Mouse (Mus musculus): ENCODE results near the gene Derl3. TPM values are rescaled to one million over a fixed set of nuclear protein-coding genes. Genes with fewer than 3 reads are reported as not detected.

Gene Derl3
- polyA plus RNA-seq, 1 experiment from 2014 or later = 1.5 TPM

DNA sequence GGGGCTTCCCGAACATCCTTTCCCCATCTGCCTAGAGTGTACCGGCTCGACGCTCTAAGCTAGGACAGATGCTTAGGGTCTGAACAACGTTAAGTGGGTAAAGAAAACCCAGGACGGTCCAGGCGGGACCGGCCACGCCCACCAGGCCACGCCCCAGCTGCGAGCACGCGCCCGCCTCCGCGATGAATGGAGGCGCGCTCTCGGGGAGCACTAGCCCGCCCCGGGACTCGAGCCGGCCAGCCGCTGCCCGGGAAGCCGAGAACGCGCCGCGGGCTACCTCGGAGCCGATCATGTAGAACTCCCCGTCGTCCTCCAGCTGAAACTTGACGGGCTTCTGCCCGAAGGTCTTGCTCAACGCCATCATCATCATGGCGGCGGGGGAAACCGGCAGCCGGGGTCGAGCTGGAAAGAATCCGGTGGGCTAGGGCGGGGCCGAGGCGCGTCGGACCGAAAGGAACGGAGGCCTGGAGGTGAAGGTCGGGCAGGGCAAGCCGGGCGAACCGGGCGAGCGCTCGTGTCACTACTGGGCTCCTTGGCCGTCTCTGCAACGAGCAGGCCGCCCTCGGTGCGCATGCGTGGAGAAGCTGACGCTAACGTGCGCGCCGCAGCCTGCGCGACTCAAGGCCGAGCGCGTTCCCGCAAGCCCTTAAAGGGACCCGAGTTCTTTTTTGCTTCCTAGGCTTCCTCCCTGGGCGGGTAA is 28.0 kb downstream of the Derl3 start, which contains the start of gene Smarcb1:
Gene Smarcb1, minus strand, starts transcription at position 592 of the 700 bp plus-strand sequence.
- peaks cover 38% of the 10 kb centered on the region for H3K4me1 ChIP-seq (replicated peaks; ENCODE audit: control insufficient read depth, insufficient read depth, low read length)

DNA sequence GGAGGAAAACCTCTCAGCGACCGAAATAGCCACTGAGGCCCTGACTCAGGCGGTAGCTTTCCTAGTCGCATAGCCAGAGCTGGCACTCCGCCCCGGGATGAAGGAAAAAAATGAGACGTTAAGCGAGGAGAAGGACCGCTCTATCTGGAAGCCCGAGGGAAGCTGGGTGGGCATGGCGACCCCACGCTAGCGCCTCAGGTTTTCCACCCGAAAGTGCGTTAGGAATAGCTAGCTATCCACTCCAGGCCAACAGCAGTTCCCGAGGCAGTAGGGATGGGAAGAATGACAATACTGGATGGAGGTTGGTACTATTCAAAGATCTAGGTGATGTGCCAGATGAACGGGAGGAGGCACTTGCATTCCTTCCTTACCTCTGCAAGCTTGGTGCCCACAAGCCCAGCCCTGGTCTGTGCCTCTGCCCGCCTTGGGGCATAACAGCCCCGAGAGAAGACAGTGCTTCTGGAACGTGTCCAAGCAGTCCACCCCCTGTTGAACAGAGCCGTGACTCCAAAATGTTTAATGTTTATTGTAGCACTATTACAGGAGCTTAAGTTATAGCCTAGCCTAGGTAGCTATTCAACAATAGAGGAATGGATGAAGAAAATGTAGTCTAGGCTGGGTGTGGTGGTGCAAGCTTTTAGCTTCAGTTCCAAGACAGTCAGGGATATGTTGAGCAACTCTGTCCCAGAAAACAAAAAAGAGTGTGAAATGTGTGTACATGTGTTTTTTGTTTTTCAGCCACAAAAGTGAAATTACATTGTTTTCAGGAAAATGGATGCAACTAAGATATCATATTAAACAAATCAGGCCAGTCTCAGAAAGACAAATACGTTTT is 28.7 kb downstream of the Derl3 start:
- H3K4me1 ChIP-seq (replicated peaks; ENCODE audit: control insufficient read depth, insufficient read depth, low read length) = peaks cover 38% of the 10 kb centered on the region
- peak overlapping the region; percentile 73 for H3K4me2 ChIP-seq (replicated peaks)
- H3K27ac ChIP-seq = peak overlapping the region; percentile 97
- 4% methylated on average over 22 of the region's 22 CpGs for WGBS
- peak overlapping the region; percentile 92 for H3K9ac ChIP-seq
- H3K27me3 ChIP-seq (ENCODE audit: control insufficient read depth, insufficient read depth, low read length) = no peaks in the 10 kb centered on the region
- ATAC-seq (ENCODE audit: low FRiP score) (peak; percentile 62), DNase-seq (ENCODE audit: low spot score) (peak; percentile 49)
- no peaks in the 10 kb centered on the region for H3K9me3 ChIP-seq (ENCODE audit: control insufficient read depth, low read length)
- peak overlapping the region; percentile 69 for H3K4me3 ChIP-seq (replicated peaks; ENCODE audit: low read length)
- H3K36me3 ChIP-seq (replicated peaks; ENCODE audit: control insufficient read depth, insufficient read depth) = peaks cover 19% of the 10 kb centered on the region

More for the DNA sequence above, 28.0 kb downstream of the Derl3 start, which contains the start of gene Smarcb1:
- Histone ChIP-seq H3K9me3 (ENCODE audit: control insufficient read depth, low read length) (no peaks in the 10 kb centered on the region), H3K4me3 (replicated peaks; ENCODE audit: low read length) (peak within 1 kb of the TSS; percentile 69), H3K9ac (peak within 1 kb of the TSS; percentile 92), H3K27ac (peak within 1 kb of the TSS; percentile 97), H3K27me3 (ENCODE audit: control insufficient read depth, insufficient read depth, low read length) (no peaks in the 10 kb centered on the region), H3K36me3 (replicated peaks; ENCODE audit: control insufficient read depth, insufficient read depth) (peaks cover 27% of the 10 kb centered on the region), H3K4me2 (replicated peaks) (peak within 1 kb of the TSS; percentile 73)
- peak; percentile 89 for ATAC-seq (ENCODE audit: low FRiP score)
- WGBS = under 1% methylated on average over 76 of the region's 76 CpGs
- peak; percentile 98 for DNase-seq (ENCODE audit: low spot score)

DNA sequence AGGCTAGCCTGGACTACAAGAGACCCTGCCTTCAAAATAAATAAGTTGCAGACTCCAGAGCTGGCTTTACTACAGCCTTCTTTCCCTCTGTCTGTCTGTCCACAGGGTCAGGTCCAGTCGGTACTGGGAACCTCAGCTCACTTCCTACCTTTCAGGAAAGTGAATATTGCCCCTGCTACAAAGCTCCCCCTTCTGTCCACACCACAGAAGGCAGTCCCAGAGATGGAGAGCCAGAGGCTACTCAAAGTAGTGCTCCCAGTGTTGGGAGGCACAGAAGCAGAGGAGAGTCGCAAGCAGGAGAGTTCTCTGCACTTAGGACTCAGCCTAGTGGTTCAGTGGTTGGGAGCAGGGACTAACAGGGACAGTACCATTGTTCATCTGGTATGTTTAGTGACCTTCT is 31.1 kb downstream of the Derl3 start:
- Histone ChIP-seq H3K4me3 (replicated peaks; ENCODE audit: low read length) (no peak overlapping the region), H3K9me3 (ENCODE audit: control insufficient read depth, low read length) (no peaks in the 10 kb centered on the region), H3K4me2 (replicated peaks) (no peak overlapping the region), H3K9ac (no peak overlapping the region), H3K36me3 (replicated peaks; ENCODE audit: control insufficient read depth, insufficient read depth) (peaks cover 10% of the 10 kb centered on the region; the same call in 1 of the 2 replicates), H3K4me1 (replicated peaks; ENCODE audit: control insufficient read depth, insufficient read depth, low read length) (peaks cover 25% of the 10 kb centered on the region), H3K27ac (no peak overlapping the region), H3K27me3 (ENCODE audit: control insufficient read depth, insufficient read depth, low read length) (no peaks in the 10 kb centered on the region)
- DNase-seq (ENCODE audit: low spot score) (no peak), ATAC-seq (ENCODE audit: low FRiP score) (no peak)
- WGBS = 56% methylated on average over 2 of the region's 2 CpGs

DNA sequence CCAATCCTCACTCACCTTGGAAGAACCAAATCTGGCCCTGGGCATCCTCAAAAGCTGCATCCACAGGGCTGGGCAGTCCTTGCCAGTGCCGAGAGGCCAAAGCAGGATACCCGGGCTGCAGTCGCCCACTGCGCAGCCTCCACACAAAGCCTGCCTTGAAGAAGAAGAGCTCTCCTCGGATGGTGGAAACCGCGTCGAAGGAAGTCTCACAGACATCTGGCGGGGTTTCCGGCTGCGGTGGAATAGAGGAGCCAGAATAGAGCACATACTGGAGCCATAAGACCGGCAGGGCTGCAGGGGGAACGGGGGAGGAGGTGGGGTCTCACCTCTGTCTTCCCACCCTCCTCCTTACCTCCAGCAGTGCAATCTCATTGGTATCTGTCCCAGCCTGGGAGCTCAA is 33.2 kb downstream of the Derl3 start:
- peaks cover 10% of the 10 kb centered on the region; the same call in 1 of the 2 replicates for H3K36me3 ChIP-seq (replicated peaks; ENCODE audit: control insufficient read depth, insufficient read depth)
- no peak overlapping the region for H3K4me3 ChIP-seq (replicated peaks; ENCODE audit: low read length)
- H3K4me1 ChIP-seq (replicated peaks; ENCODE audit: control insufficient read depth, insufficient read depth, low read length) = peaks cover 19% of the 10 kb centered on the region
- no peak overlapping the region for H3K4me2 ChIP-seq (replicated peaks)
- 84% methylated on average over 13 of the region's 13 CpGs for WGBS
- no peaks in the 10 kb centered on the region for H3K9me3 ChIP-seq (ENCODE audit: control insufficient read depth, low read length)
- ATAC-seq (ENCODE audit: low FRiP score) (no peak), DNase-seq (ENCODE audit: low spot score) (no peak)
- no peak overlapping the region for H3K9ac ChIP-seq
- H3K27ac ChIP-seq = no peak overlapping the region
- no peaks in the 10 kb centered on the region for H3K27me3 ChIP-seq (ENCODE audit: control insufficient read depth, insufficient read depth, low read length)

DNA sequence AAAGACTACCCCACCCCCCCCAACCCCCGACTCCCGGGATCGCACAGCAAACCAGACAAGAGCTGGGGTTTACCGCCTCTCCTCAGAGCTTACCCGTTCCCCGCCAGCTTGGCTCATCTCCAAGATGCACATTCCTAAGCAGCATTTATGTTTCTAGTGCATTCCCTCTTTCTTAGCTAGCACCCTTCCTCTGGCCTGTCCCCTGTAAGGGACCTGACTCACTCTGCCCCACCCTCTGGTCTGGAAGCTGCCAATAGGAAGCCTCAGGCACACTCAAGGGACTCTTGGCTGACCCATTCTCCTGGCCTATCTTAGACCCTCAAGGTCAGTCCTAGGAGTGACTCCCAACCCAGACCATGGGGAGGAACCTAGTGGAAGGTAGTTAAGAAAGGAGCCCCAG is 37.1 kb downstream of the Derl3 start:
- peak overlapping the region; percentile 91; the same call in 1 of the 2 replicates for H3K4me2 ChIP-seq (replicated peaks)
- DNase-seq (ENCODE audit: low spot score) = no peak
- H3K27me3 ChIP-seq (ENCODE audit: control insufficient read depth, insufficient read depth, low read length) = no peaks in the 10 kb centered on the region
- H3K36me3 ChIP-seq (replicated peaks; ENCODE audit: control insufficient read depth, insufficient read depth) = peaks cover 10% of the 10 kb centered on the region; the same call in 1 of the 2 replicates
- WGBS = 22% methylated on average over 5 of the region's 6 CpGs
- no peaks in the 10 kb centered on the region for H3K9me3 ChIP-seq (ENCODE audit: control insufficient read depth, low read length)
- no peak for ATAC-seq (ENCODE audit: low FRiP score)
- no peak overlapping the region for H3K9ac ChIP-seq
- H3K27ac ChIP-seq = no peak overlapping the region
- peaks cover 22% of the 10 kb centered on the region for H3K4me1 ChIP-seq (replicated peaks; ENCODE audit: control insufficient read depth, insufficient read depth, low read length)
- H3K4me3 ChIP-seq (replicated peaks; ENCODE audit: low read length) = no peak overlapping the region

DNA sequence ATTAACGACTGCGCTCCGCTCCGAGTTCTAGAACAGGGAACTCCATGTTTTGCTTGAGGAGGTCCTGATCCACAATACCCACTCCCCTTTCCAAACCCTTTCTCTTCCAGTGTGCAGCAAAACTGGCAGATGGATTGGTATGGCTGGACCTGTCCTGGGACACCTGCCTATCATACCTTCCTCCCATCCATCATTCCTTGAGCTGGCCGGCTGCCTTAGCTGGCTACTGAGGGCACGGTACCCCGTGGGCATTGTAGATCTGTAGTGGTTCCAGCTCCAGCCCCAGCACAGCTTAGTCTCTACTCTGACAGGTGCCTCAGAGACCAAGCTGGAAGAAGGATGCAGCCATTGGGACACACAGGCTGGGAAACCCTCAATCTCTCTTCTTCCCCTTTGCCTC is 38.1 kb downstream of the Derl3 start:
- H3K9me3 ChIP-seq (ENCODE audit: control insufficient read depth, low read length) = no peaks in the 10 kb centered on the region
- peaks cover 10% of the 10 kb centered on the region; the same call in 1 of the 2 replicates for H3K36me3 ChIP-seq (replicated peaks; ENCODE audit: control insufficient read depth, insufficient read depth)
- H3K4me1 ChIP-seq (replicated peaks; ENCODE audit: control insufficient read depth, insufficient read depth, low read length) = peaks cover 29% of the 10 kb centered on the region
- no peak for DNase-seq (ENCODE audit: low spot score)
- H3K4me3 ChIP-seq (replicated peaks; ENCODE audit: low read length) = peak overlapping the region; percentile 49
- no peak overlapping the region for H3K27ac ChIP-seq
- peak overlapping the region; percentile 91 for H3K4me2 ChIP-seq (replicated peaks)
- 26% methylated on average over 7 of the region's 7 CpGs for WGBS
- peak overlapping the region; percentile 80; the same call in 1 of the 2 replicates for H3K9ac ChIP-seq
- no peak for ATAC-seq (ENCODE audit: low FRiP score)
- H3K27me3 ChIP-seq (ENCODE audit: control insufficient read depth, insufficient read depth, low read length) = 0 out of 2 replicates have a peak, but pooled peaks cover under 1% of the 10 kb centered on the region

DNA sequence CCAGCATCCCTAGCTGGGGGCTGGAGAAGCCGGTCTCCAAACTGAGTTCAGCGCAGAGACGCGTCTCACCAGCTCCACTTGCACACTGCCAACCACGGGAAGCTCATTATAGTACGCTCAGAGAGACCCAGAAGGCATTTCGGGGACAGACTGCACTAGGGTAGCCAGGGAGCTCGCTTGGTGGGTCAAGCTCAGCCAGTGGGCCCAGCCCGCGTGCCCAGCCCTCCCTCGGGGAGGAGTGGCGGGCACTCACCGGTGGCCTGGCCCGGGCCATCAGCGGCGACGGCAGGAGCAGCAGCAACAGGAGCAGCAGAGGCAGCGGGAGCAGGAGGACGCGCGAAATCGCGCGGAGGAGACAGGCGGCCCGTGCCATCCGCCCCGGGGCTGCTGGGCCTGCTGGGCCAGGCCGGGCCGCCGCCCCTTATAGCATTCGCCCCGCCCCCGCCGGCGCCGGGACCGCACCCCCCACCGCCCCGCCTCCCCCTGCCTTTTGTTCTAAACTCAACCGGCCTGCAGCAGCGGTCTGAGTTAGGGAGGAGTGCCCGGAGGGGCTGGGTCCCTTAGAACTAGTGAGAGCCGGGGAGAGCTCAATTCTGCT is 39.0 kb downstream of the Derl3 start:
- Histone ChIP-seq H3K27me3 (ENCODE audit: control insufficient read depth, insufficient read depth, low read length) (peaks cover 9% of the 10 kb centered on the region; the same call in 1 of the 2 replicates), H3K4me3 (replicated peaks; ENCODE audit: low read length) (peak overlapping the region; percentile 49), H3K9me3 (ENCODE audit: control insufficient read depth, low read length) (no peaks in the 10 kb centered on the region), H3K9ac (peak overlapping the region; percentile 80), H3K4me2 (replicated peaks) (peak overlapping the region; percentile 91), H3K27ac (no peak overlapping the region), H3K36me3 (replicated peaks; ENCODE audit: control insufficient read depth, insufficient read depth) (0 out of 2 replicates have a peak, but pooled peaks cover 10% of the 10 kb centered on the region), H3K4me1 (replicated peaks; ENCODE audit: control insufficient read depth, insufficient read depth, low read length) (peaks cover 30% of the 10 kb centered on the region)
- ATAC-seq (ENCODE audit: low FRiP score) = peak; percentile 39; the same call in 1 of the 2 replicates
- no peak for DNase-seq (ENCODE audit: low spot score)
- WGBS = under 1% methylated on average over 36 of the region's 44 CpGs

DNA sequence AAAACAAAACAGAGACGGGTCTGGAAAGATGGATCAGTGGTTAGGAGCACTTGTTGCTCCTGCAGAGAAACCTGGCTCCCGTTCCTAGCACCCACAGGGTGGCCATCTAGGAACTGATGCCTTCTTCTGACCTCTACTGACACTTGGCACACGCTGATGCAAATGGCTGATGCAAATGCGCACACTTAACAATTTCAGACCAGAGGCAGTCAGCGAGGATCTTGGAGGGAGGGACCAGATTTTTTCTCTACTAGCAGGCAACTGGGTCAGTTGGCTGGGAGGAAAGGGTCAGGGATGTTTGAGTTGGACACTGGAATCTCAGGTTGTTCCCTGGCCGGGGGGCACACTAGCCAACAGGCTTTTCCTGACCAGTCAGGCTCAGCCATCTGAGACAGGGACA is 39.7 kb downstream of the Derl3 start, which contains the start of gene Chchd10:
Gene Chchd10, plus strand, starts transcription at position 240 of the 400 bp plus-strand sequence.
- Histone ChIP-seq H3K9ac (peak within 1 kb of the TSS; percentile 80), H3K9me3 (ENCODE audit: control insufficient read depth, low read length) (no peaks in the 10 kb centered on the region), H3K36me3 (replicated peaks; ENCODE audit: control insufficient read depth, insufficient read depth) (0 out of 2 replicates have a peak, but pooled peaks cover 3% of the 10 kb centered on the region), H3K27ac (no peak within 1 kb of the TSS), H3K27me3 (ENCODE audit: control insufficient read depth, insufficient read depth, low read length) (peaks cover 11% of the 10 kb centered on the region; the same call in 1 of the 2 replicates), H3K4me3 (replicated peaks; ENCODE audit: low read length) (peak within 1 kb of the TSS; percentile 49), H3K4me1 (replicated peaks; ENCODE audit: control insufficient read depth, insufficient read depth, low read length) (peaks cover 30% of the 10 kb centered on the region), H3K4me2 (replicated peaks) (peak within 1 kb of the TSS; percentile 91)
- WGBS = 23% methylated on average over 6 of the region's 6 CpGs
- ATAC-seq (ENCODE audit: low FRiP score) = no peak
- no peak for DNase-seq (ENCODE audit: low spot score)

All from hindbrain, embryonic 14.5 days (tissue).